Comparison of ENCODE assay signal across 8 mouse cellular contexts in the genomic region with DNA sequence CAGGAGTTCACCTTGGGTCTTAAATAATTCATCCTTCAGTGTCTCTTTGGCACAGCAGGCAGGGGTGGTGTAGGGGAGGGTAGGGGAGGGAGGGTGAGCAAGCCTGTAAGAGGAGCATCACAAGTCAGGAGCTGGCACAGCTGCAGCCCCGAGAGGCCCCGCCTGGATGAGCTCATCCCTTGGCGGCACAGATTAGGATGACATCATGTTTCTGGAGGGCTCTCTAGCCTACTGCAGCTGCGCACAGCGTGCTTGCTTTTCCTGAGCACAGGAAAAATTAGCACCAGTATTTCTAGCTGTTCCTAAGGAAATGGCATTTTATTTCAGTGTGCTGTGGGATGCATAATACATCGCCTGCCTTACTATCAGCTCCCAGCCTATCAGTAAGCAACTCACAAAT.
DNase-seq lines count a peak whose midpoint lies in the region; ATAC-seq and TF ChIP-seq lines count a peak whose summit lies in the region.

No protein-coding gene starts in this region.

- H3K36me3 ChIP-seq in embryonic facial prominence, embryonic 10.5 days (replicated peaks): no peaks in the 10 kb centered on the region
- H3K36me3 ChIP-seq in intestine, postnatal 0 days (ENCODE audit: control insufficient read depth, insufficient read depth): no peaks in the 10 kb centered on the region
- H3K36me3 ChIP-seq in splenic B cell, adult 2 months (ENCODE audit: control insufficient read depth, insufficient read depth, low read length, poor library complexity, severe bottlenecking): no peaks in the 10 kb centered on the region

- no peak for TF ChIP-seq CTCF in intestine, postnatal 0 days (IDR thresholded peaks at IDR 0.05; ENCODE audit: low read depth)

- H3K27ac ChIP-seq in embryonic facial prominence, embryonic 10.5 days (replicated peaks): 0 out of 2 replicates have a peak overlapping the region, but pooled peaks have one; percentile 30
- no peak overlapping the region for H3K27ac ChIP-seq in intestine, postnatal 0 days (ENCODE audit: low read depth, low read length)

- ATAC-seq in CD4-positive, CD25-positive, alpha-beta regulatory T cell, adult 4 months: no peak
- ATAC-seq in intestine, postnatal 0 days: peak; percentile 92

- H3K4me1 ChIP-seq in embryonic facial prominence, embryonic 10.5 days: peaks cover 28% of the 10 kb centered on the region
- H3K4me1 ChIP-seq in intestine, postnatal 0 days (replicated peaks; ENCODE audit: control insufficient read depth, insufficient read depth, low read length): no peaks in the 10 kb centered on the region

- WGBS in embryonic facial prominence, embryonic 10.5 days: 19% methylated on average over 6 of the region's 6 CpGs
- 16% methylated on average over 6 of the region's 6 CpGs for WGBS in intestine, postnatal 0 days

- intact Hi-C loops in left cerebral cortex, postnatal 14 days (cut with DNase I): no loop called here

- H3K9me3 ChIP-seq in embryonic facial prominence, embryonic 10.5 days: no peaks in the 10 kb centered on the region
- no peaks in the 10 kb centered on the region for H3K9me3 ChIP-seq in intestine, postnatal 0 days (ENCODE audit: control insufficient read depth)

- H3K4me3 ChIP-seq in embryonic facial prominence, embryonic 10.5 days: no peak overlapping the region
- H3K4me3 ChIP-seq in intestine, postnatal 0 days (ENCODE audit: low read depth, low read length): no peak overlapping the region

- H3K27me3 ChIP-seq in embryonic facial prominence, embryonic 10.5 days (replicated peaks; ENCODE audit: low read depth, poor library complexity, severe bottlenecking): no peaks in the 10 kb centered on the region
- no peaks in the 10 kb centered on the region for H3K27me3 ChIP-seq in intestine, postnatal 0 days (replicated peaks; ENCODE audit: control insufficient read depth, insufficient read depth, low read length)
- no peaks in the 10 kb centered on the region for H3K27me3 ChIP-seq in splenic B cell, adult 2 months (ENCODE audit: control insufficient read depth, insufficient read depth, low read length, poor library complexity, severe bottlenecking)

- no peak overlapping the region for H3K9ac ChIP-seq in intestine, postnatal 0 days (ENCODE audit: low read depth, low read length)

- peak; percentile 49 for DNase-seq in CD4-positive, CD25-positive, alpha-beta regulatory T cell, adult 2 months (ENCODE audit: low read depth, low spot score)
- DNase-seq in embryonic facial prominence, embryonic 10.5 days (ENCODE audit: low spot score): peak; percentile 76
- DNase-seq in heart, adult 11 months: peak; percentile 99
- peak; percentile 92 to 96 for DNase-seq in left cerebral cortex, postnatal 14 days (ENCODE audit: low spot score in 2 of 2)
- DNase-seq in mesoderm, embryonic 11.5 days (ENCODE audit: low read depth, low spot score): peak; percentile 87
- DNase-seq in splenic B cell, adult 2 months (ENCODE audit: low read depth, low spot score): peak; percentile 31

- H3K4me2 ChIP-seq in intestine, postnatal 0 days (replicated peaks; ENCODE audit: low read depth): no peak overlapping the region; the same call in 1 of the 2 replicates

Comparison
In these comparisons a context has a peak if more than half of its experiments do, and no peak if none do; other contexts are left out.
1. DNase-seq: peak in every context shown above with its lines; median percentile 99 in heart, adult 11 months; 94 in left cerebral cortex, postnatal 14 days; 87 in mesoderm, embryonic 11.5 days; 76 in embryonic facial prominence, embryonic 10.5 days; 49 in CD4-positive, CD25-positive, alpha-beta regulatory T cell, adult 2 months; 31 in splenic B cell, adult 2 months.